Comparison of ENCODE assay signal across 10 mouse cellular contexts in the genomic region with DNA sequence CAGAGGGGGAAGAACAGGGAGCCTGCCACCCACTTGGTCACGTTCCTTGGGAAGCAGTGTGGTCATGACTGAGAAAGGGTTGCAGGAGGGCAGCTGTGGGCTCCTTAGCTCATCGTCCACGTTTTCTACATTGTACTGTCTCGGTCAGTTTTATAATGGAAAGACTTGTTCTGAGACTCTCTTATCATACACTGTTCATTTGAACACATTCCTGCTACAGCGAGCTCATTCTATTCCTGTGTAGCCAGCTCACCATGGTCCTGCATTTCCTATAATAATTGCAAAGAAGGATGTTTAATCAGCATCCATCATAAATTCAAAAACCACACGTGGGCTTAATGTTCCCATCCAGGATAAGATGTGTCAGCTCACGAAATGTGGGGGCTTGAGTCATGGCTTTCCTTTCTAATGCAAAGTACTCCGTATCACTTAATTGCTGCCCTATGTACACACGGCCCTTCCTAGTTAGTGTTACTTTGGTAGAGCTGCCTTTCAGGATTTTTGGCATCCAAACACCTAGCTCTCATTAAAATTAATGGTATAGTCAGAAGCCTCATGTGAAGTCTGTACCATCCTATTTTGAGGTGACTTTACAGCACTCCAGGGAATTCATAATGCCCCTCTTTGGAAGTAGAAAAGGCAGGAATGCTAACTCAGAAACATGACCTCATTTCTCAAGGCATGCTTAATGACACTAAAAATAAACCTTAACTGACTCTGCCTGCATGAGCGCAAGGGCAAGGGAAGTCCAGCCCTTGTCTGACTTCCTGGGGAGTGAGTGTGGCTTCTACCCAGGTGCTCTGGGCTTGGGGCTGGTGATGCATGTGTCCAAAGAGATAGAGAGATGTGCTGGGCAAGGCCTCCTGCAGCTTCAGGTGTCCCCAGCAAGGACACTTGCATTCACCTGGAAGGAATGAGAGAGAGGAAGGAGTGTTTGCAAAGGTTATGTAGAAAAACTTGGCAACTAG. TPM values are rescaled to one million over a fixed set of nuclear protein-coding genes. Genes with fewer than 3 reads are reported as not detected.
A peak's percentile ranks its signal among the peaks of the same experiment; 100 is the strongest.
DNase-seq lines count a peak whose midpoint lies in the region; ATAC-seq and TF ChIP-seq lines count a peak whose summit lies in the region.
"Had no signal": no experiment of that assay in that cellular context is flagged by ENCODE, and none has a peak within 500 bp of the region (broad histone marks: within the 10 kb centered on the region; RNA-seq: fewer than 3 reads in every experiment).

No protein-coding gene starts in this region.

- peaks cover 64% of the 10 kb centered on the region for H3K4me1 ChIP-seq in megakaryocyte, embryonic 14.5 days
- H3K4me1 ChIP-seq in heart, embryonic 15.5 days (replicated peaks) = peaks cover 28% of the 10 kb centered on the region
- 0 out of 2 replicates have a peak, but pooled peaks cover 3% of the 10 kb centered on the region for H3K4me1 ChIP-seq in stomach, postnatal 0 days (replicated peaks; ENCODE audit: control insufficient read depth, insufficient read depth)
- H3K4me1 ChIP-seq in forebrain, embryonic 16.5 days (replicated peaks; ENCODE audit: control insufficient read depth, insufficient read depth, low read length) = no peaks in the 10 kb centered on the region; the same call in 1 of the 2 replicates

- H3K36me3 ChIP-seq in megakaryocyte, embryonic 14.5 days (replicated peaks; ENCODE audit: low read length) = no peaks in the 10 kb centered on the region
- no peaks in the 10 kb centered on the region for H3K36me3 ChIP-seq in heart, embryonic 15.5 days
- no peaks in the 10 kb centered on the region for H3K36me3 ChIP-seq in stomach, postnatal 0 days (ENCODE audit: control insufficient read depth, insufficient read depth, low read length)
- no peaks in the 10 kb centered on the region for H3K36me3 ChIP-seq in forebrain, embryonic 16.5 days (ENCODE audit: control insufficient read depth, insufficient read depth)
- H3K36me3 ChIP-seq: embryonic facial prominence, embryonic 12.5 days had no signal

- TF ChIP-seq EP300 in stomach, postnatal 0 days (optimal IDR thresholded peaks at IDR 0.05) = no peak

- peaks cover 2% of the 10 kb centered on the region for H3K27me3 ChIP-seq in megakaryocyte, embryonic 14.5 days (replicated peaks)
- H3K27me3 ChIP-seq in heart, embryonic 15.5 days = no peaks in the 10 kb centered on the region
- no peaks in the 10 kb centered on the region for H3K27me3 ChIP-seq in stomach, postnatal 0 days (ENCODE audit: control insufficient read depth, insufficient read depth, low read length)
- no peaks in the 10 kb centered on the region for H3K27me3 ChIP-seq in forebrain, embryonic 16.5 days (replicated peaks; ENCODE audit: control insufficient read depth, insufficient read depth, low read length)
- H3K27me3 ChIP-seq: embryonic facial prominence, embryonic 12.5 days had no signal

- DNase-seq in gastrocnemius, adult 18-20 months (ENCODE audit: low spot score) = peak; percentile 41
- no peak for DNase-seq in gastrocnemius, postnatal 4 days (ENCODE audit: low spot score in 2 of 2)
- no peak for DNase-seq in stomach, postnatal 0 days (ENCODE audit: low spot score)
- DNase-seq in retina, postnatal 1 day = no peak

- no peaks in the 10 kb centered on the region for H3K9me3 ChIP-seq in megakaryocyte, embryonic 14.5 days
- H3K9me3 ChIP-seq in heart, embryonic 15.5 days (replicated peaks) = no peaks in the 10 kb centered on the region
- H3K9me3 ChIP-seq in stomach, postnatal 0 days (ENCODE audit: control insufficient read depth, low read length) = no peaks in the 10 kb centered on the region
- no peaks in the 10 kb centered on the region for H3K9me3 ChIP-seq in forebrain, embryonic 16.5 days (ENCODE audit: control insufficient read depth, low read length)
- H3K9me3 ChIP-seq: embryonic facial prominence, embryonic 12.5 days had no signal

- H3K4me3 ChIP-seq in megakaryocyte, embryonic 14.5 days (replicated peaks) = peak overlapping the region; percentile 53
- H3K4me3 ChIP-seq in heart, embryonic 15.5 days = no peak overlapping the region
- H3K4me3 ChIP-seq in stomach, postnatal 0 days (ENCODE audit: low read depth, low read length) = no peak overlapping the region
- H3K4me3 ChIP-seq in forebrain, embryonic 16.5 days (replicated peaks; ENCODE audit: low read length) = no peak overlapping the region
- H3K4me3 ChIP-seq: embryonic facial prominence, embryonic 12.5 days had no signal

- no peak overlapping the region; the same call in 1 of the 2 replicates for H3K4me2 ChIP-seq in heart, embryonic 15.5 days
- H3K4me2 ChIP-seq in stomach, postnatal 0 days (replicated peaks; ENCODE audit: low read depth) = no peak overlapping the region
- H3K4me2 ChIP-seq in forebrain, embryonic 16.5 days (ENCODE audit: low read length) = no peak overlapping the region
- H3K4me2 ChIP-seq: embryonic facial prominence, embryonic 12.5 days had no signal

- peak overlapping the region; percentile 95 for H3K27ac ChIP-seq in heart, embryonic 15.5 days
- H3K27ac ChIP-seq in stomach, postnatal 0 days (replicated peaks) = peak overlapping the region; percentile 45
- no peak overlapping the region for H3K27ac ChIP-seq in forebrain, embryonic 16.5 days (ENCODE audit: low read length)
- H3K27ac ChIP-seq: embryonic facial prominence, embryonic 12.5 days; kidney, postnatal 0 days had no signal

- H3K9ac ChIP-seq in heart, embryonic 15.5 days = no peak overlapping the region
- H3K9ac ChIP-seq in stomach, postnatal 0 days (ENCODE audit: low read length) = no peak overlapping the region
- no peak overlapping the region for H3K9ac ChIP-seq in forebrain, embryonic 16.5 days (replicated peaks; ENCODE audit: low read depth, low read length)
- H3K9ac ChIP-seq: embryonic facial prominence, embryonic 12.5 days had no signal

- 18% methylated on average over 10 of the region's 10 CpGs for WGBS in heart, embryonic 15.5 days
- WGBS in stomach, postnatal 0 days = 38% methylated on average over 10 of the region's 10 CpGs
- WGBS in forebrain, embryonic 16.5 days = 55% methylated on average over 10 of the region's 10 CpGs

- no peak for ATAC-seq in megakaryocyte, adult 5-6 weeks (ENCODE audit: poor library complexity, severe bottlenecking)
- peak; percentile 86 for ATAC-seq in heart, embryonic 15.5 days (replicated peaks; ENCODE audit: insufficient number of reproducible peaks, insufficient read depth, low FRiP score, low read depth)
- ATAC-seq in stomach, postnatal 0 days (ENCODE audit: low FRiP score, low TSS enrichment) = peak; percentile 40; the same call in 1 of the 2 replicates
- ATAC-seq in forebrain, embryonic 16.5 days = no peak

- TF ChIP-seq CTCF in stomach, postnatal 0 days (IDR thresholded peaks at IDR 0.05; ENCODE audit: low read depth) = no peak

RNA-seq across cellular contexts. Expression of gene Sacs, which starts 23.4 kb away (rescaled TPM):
- total RNA-seq in gastrocnemius, adult 18-20 months (2021) = 10 to 100 TPM; 12.7 to 15.3 TPM
- total RNA-seq in gastrocnemius, postnatal 4 days (2021) = 10 to 100 TPM; 36.6 to 41.3 TPM
- 0.27 and 0.37 TPM in 2 replicates for polyA plus RNA-seq in megakaryocyte, embryonic 14.5 days (2012; ENCODE audit: insufficient read depth, low replicate concordance)
- 8.3 and 8.8 TPM in 2 replicates for total RNA-seq in megakaryocyte, adult 5-6 weeks (2015)
- total RNA-seq in megakaryocyte, adult 5-6 weeks (2017) = 9.8 and 11.7 TPM in 2 replicates
- polyA plus RNA-seq in heart, embryonic 15.5 days (2015; fragmentation: Nextera tagmentation; extraction: Ambion mirVana) = 3.5 and 4.0 TPM in 2 replicates
- 0.65 and 0.95 TPM in 2 replicates for polyA plus RNA-seq in stomach, postnatal 0 days (2015; fragmentation: Nextera tagmentation; extraction: Ambion mirVana)
- polyA plus RNA-seq in forebrain, embryonic 16.5 days (2015; fragmentation: Nextera tagmentation; extraction: Ambion mirVana) = 9.4 and 10.1 TPM in 2 replicates

Comparison
In these comparisons a context has a peak if more than half of its experiments do, and no peak if none do; other contexts are left out.
1. ATAC-seq: peak in heart, embryonic 15.5 days (single experiment) and stomach, postnatal 0 days (single experiment); none in megakaryocyte, adult 5-6 weeks (single experiment) and forebrain, embryonic 16.5 days (single experiment).